Mouse (Mus musculus) liver (tissue): ENCODE measurements around the gene Cdkl4.
"Not testable (repeated sequence)": the region's sequence is repeated elsewhere in the genome, so short reads cannot be mapped to it uniquely, and the experiment has no call there.

Experiments
- DNase-seq: peaks from one replicate; pipeline ENCODE4 v3.0.0-alpha.2; 2020; ENCODE audit warnings: mixed read lengths

The Cdkl4 gene

GRCm38 (mm10) chr17:80577639-80578038 is at the start of gene Cdkl4:
Gene Cdkl4, minus strand, starts transcription at chr17:80577813.
- DNase-seq = no peak

GRCm38 (mm10) chr17:80624979-80625378 is 47.4 kb upstream of the Cdkl4 start:
- DNase-seq = no peak

- DNase-seq = no peak
These were observed 44.1 kb upstream of the Cdkl4 start for GRCm38 (mm10) chr17:80621691-80622090.

GRCm38 (mm10) chr17:80620786-80621423 is 43.3 kb upstream of the Cdkl4 start:
- DNase-seq = peak; percentile 44

GRCm38 (mm10) chr17:80619556-80619955 is 41.9 kb upstream of the Cdkl4 start:
- DNase-seq = no peak

- no peak for DNase-seq
These were observed 41.3 kb upstream of the Cdkl4 start for GRCm38 (mm10) chr17:80618890-80619289.

- no peak for DNase-seq
These were observed 26.2 kb upstream of the Cdkl4 start for GRCm38 (mm10) chr17:80603806-80604205.

- DNase-seq = no peak
These were observed 25.5 kb upstream of the Cdkl4 start for GRCm38 (mm10) chr17:80603079-80603625.

GRCm38 (mm10) chr17:80601371-80601770 is 23.8 kb upstream of the Cdkl4 start:
- DNase-seq = peak; percentile 46

- no peak for DNase-seq
These were observed 5.4 kb upstream of the Cdkl4 start for GRCm38 (mm10) chr17:80583051-80583450.

GRCm38 (mm10) chr17:80579901-80580300 is 2.3 kb upstream of the Cdkl4 start:
- no peak for DNase-seq

GRCm38 (mm10) chr17:80579089-80579488 is 1.5 kb upstream of the Cdkl4 start:
- DNase-seq = no peak

- no peak for DNase-seq
These were observed 428 bp upstream of the Cdkl4 start for GRCm38 (mm10) chr17:80578041-80578440.

- DNase-seq = peak; percentile 37
These were observed 399 bp downstream of the Cdkl4 start for GRCm38 (mm10) chr17:80577214-80577613.

GRCm38 (mm10) chr17:80575008-80575407 is 2.6 kb downstream of the Cdkl4 start:
- DNase-seq = no peak

- no peak for DNase-seq
These were observed 3.1 kb downstream of the Cdkl4 start for GRCm38 (mm10) chr17:80574471-80574965.

GRCm38 (mm10) chr17:80572187-80572935 is 5.3 kb downstream of the Cdkl4 start:
- DNase-seq = no peak

- no peak for DNase-seq
These were observed 6.2 kb downstream of the Cdkl4 start for GRCm38 (mm10) chr17:80571460-80571859.

GRCm38 (mm10) chr17:80569718-80570117 is 7.9 kb downstream of the Cdkl4 start:
- not testable (repeated sequence) for DNase-seq

- no peak for DNase-seq
These were observed 8.6 kb downstream of the Cdkl4 start for GRCm38 (mm10) chr17:80568842-80569601.

GRCm38 (mm10) chr17:80568441-80568840 is 9.2 kb downstream of the Cdkl4 start:
- DNase-seq = no peak

- DNase-seq = no peak
These were observed 13.0 kb downstream of the Cdkl4 start for GRCm38 (mm10) chr17:80564611-80564924.
